Mouse (Mus musculus) forebrain, embryonic 16.5 days (tissue): ENCODE measurements around the gene Gjd3. TPM values are rescaled to one million over a fixed set of nuclear protein-coding genes. Genes with fewer than 3 reads are reported as not detected.

Experiments
- ATAC-seq: fragments of 200-750 bp; cut with Nextera tagmentation; 2 replicates; pipeline ENCODE4 v1.8.0; 2017; ENCODE audit warnings: mild to moderate bottlenecking, moderate library complexity
- H3K27ac ChIP-seq: fragments of 300-500 bp; sonication (generic); 2 replicates; pipeline ENCODE4 v1.5.1; 2014; ENCODE audit warnings: low read length, control low read depth
- H3K27me3 ChIP-seq: fragments of 300-500 bp; sonication (generic); replicated peaks from 2 replicates; pipeline ENCODE4 v1.6.1; 2014; ENCODE audit warnings: low read length; ENCODE audit not compliant: control insufficient read depth, insufficient read depth
- H3K36me3 ChIP-seq: fragments of 300-500 bp; sonication (generic); 2 replicates; pipeline ENCODE4 v1.6.1; 2014; ENCODE audit not compliant: control insufficient read depth, insufficient read depth
- H3K4me1 ChIP-seq: fragments of 300-500 bp; sonication (generic); replicated peaks from 2 replicates; pipeline ENCODE4 v1.6.1; 2014; ENCODE audit warnings: low read length; ENCODE audit not compliant: control insufficient read depth, insufficient read depth
- H3K4me2 ChIP-seq: fragments of 300-500 bp; sonication (generic); 2 replicates; pipeline ENCODE4 v1.6.1; 2014; ENCODE audit warnings: mild to moderate bottlenecking, low read length, control low read depth
- H3K4me3 ChIP-seq: fragments of 300-500 bp; sonication (generic); replicated peaks from 2 replicates; pipeline ENCODE4 v1.5.1; 2014; ENCODE audit warnings: mild to moderate bottlenecking, low read length, control low read depth
- H3K9ac ChIP-seq: fragments of 300-500 bp; sonication (generic); replicated peaks from 2 replicates; pipeline ENCODE4 v1.6.1; 2014; ENCODE audit warnings: low read depth, low read length, control low read depth
- H3K9me3 ChIP-seq: fragments of 300-500 bp; sonication (generic); 2 replicates; pipeline ENCODE4 v1.6.1; 2016; ENCODE audit warnings: low read length; ENCODE audit not compliant: control insufficient read depth
- WGBS: fragments of 180-500 bp; shearing (Covaris S2); extraction: QIAGEN DNeasy Blood & Tissue Kit; methylation state at CpG from one replicate; pipeline ENCODE4 v1.1.7; 2014; 5-methylcytosine and 5-hydroxymethylcytosine counted together
- polyA plus RNA-seq: library from polyadenylated mRNA; unstranded; fragments of >200 nt; fragmentation: Nextera tagmentation; extraction: Ambion mirVana; gene quantifications from 2 replicates; pipeline ENCODE4 v1.2.1, GENCODE M21; 2015

Gjd3 gene
- polyA plus RNA-seq, 1 experiment from 2014 or later, result 1.0 TPM

- no peak overlapping the region for H3K4me3 ChIP-seq
- no peak overlapping the region for H3K9ac ChIP-seq
- no peaks in the 10 kb centered on the region for H3K9me3 ChIP-seq
- peaks cover 52% of the 10 kb centered on the region for H3K4me1 ChIP-seq
- ATAC-seq, result no peak
- H3K36me3 ChIP-seq, result no peaks in the 10 kb centered on the region
- H3K4me2 ChIP-seq, result no peak overlapping the region
- H3K27me3 ChIP-seq, result no peaks in the 10 kb centered on the region
- 32% methylated on average over 14 of the region's 14 CpGs for WGBS
- peak overlapping the region; percentile 26; the same call in 1 of the 2 replicates for H3K27ac ChIP-seq
Observed at GRCm38 (mm10) chr11:98943741-98944461, 38.9 kb downstream of the Gjd3 start.

- no peak overlapping the region for H3K9ac ChIP-seq
- 46% methylated on average over 8 of the region's 8 CpGs for WGBS
- peaks cover 58% of the 10 kb centered on the region for H3K4me1 ChIP-seq
- H3K36me3 ChIP-seq, result no peaks in the 10 kb centered on the region
- no peak overlapping the region for H3K4me2 ChIP-seq
- no peaks in the 10 kb centered on the region for H3K9me3 ChIP-seq
- no peak overlapping the region for H3K4me3 ChIP-seq
- H3K27me3 ChIP-seq, result no peaks in the 10 kb centered on the region
- ATAC-seq, result no peak
- peak overlapping the region; percentile 86 for H3K27ac ChIP-seq
Observed at GRCm38 (mm10) chr11:98942923-98943641, 39.7 kb downstream of the Gjd3 start.

DNA sequence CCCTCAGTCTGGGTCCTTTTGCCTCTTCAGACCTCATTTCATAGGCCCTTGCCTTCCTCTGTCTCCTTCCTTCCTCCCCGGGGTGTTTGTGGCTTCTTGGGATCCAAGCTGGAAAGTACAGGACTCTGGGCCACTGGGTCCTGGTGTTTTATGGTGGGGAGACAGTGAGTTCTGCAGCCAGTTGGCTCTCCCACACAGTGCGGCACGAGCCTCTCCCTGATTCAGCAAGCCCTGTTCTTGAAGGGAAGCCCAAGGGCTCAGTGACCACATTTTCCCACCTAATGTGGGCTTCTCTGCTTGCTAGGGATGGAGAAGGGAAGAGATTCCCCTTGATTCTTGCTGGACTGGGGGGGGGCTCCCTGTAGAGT is 40.3 kb downstream of the Gjd3 start:
- peak overlapping the region; percentile 65; the same call in 1 of the 2 replicates for H3K9ac ChIP-seq
- peak overlapping the region; percentile 54 for H3K4me3 ChIP-seq
- H3K27ac ChIP-seq, result peak overlapping the region; percentile 86
- no peak for ATAC-seq
- H3K4me2 ChIP-seq, result peak overlapping the region; percentile 90
- peaks cover 64% of the 10 kb centered on the region for H3K4me1 ChIP-seq
- no peaks in the 10 kb centered on the region for H3K27me3 ChIP-seq
- H3K9me3 ChIP-seq, result no peaks in the 10 kb centered on the region
- WGBS, result 60% methylated on average over 3 of the region's 3 CpGs
- no peaks in the 10 kb centered on the region for H3K36me3 ChIP-seq

- 1% methylated on average over 15 of the region's 15 CpGs for WGBS
- H3K4me1 ChIP-seq, result peaks cover 67% of the 10 kb centered on the region
- no peaks in the 10 kb centered on the region for H3K27me3 ChIP-seq
Observed at GRCm38 (mm10) chr11:98941826-98942550, 40.8 kb downstream of the Gjd3 start.

DNA sequence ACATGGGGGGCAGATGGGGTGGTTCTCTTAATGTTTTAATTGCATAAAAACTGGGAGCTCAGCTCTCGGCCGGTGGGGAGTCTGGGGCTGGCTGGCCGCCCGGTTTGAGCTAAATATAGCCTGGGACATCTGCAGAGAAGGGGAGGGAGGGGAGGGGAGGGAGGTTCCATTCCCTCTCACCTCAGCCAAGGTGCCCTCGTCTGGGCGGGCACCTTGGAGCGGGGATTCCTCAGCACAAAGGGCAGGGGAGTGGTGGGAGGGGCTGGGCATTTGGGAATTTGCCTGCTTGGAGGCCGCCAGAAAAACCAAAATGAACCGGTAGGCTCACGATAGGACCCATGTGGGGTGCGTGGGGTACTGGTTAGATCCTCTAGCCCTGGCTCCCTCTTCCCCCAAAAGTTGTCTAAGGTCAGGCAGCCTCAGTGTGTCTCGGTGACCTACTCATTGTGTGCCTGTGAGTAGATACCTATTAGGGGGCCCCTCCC is 41.4 kb downstream of the Gjd3 start:
- no peaks in the 10 kb centered on the region for H3K9me3 ChIP-seq
- peak overlapping the region; percentile 65 for H3K9ac ChIP-seq
- peak overlapping the region; percentile 54 for H3K4me3 ChIP-seq
- 0 out of 2 replicates have a peak, but pooled peaks have one; percentile 1 for ATAC-seq
- peaks cover 73% of the 10 kb centered on the region for H3K4me1 ChIP-seq
- H3K36me3 ChIP-seq, result no peaks in the 10 kb centered on the region
- peak overlapping the region; percentile 90 for H3K4me2 ChIP-seq
- no peaks in the 10 kb centered on the region for H3K27me3 ChIP-seq
- WGBS, result 2% methylated on average over 12 of the region's 12 CpGs
- H3K27ac ChIP-seq, result peak overlapping the region; percentile 86

More at GRCm38 (mm10) chr11:98941826-98942550, 40.8 kb downstream of the Gjd3 start:
- peak; percentile 57 for ATAC-seq
- Histone ChIP-seq H3K9me3 (no peaks in the 10 kb centered on the region), H3K27ac (peak overlapping the region; percentile 86), H3K4me2 (peak overlapping the region; percentile 90), H3K9ac (peak overlapping the region; percentile 65), H3K36me3 (no peaks in the 10 kb centered on the region), H3K4me3 (peak overlapping the region; percentile 54)

DNA sequence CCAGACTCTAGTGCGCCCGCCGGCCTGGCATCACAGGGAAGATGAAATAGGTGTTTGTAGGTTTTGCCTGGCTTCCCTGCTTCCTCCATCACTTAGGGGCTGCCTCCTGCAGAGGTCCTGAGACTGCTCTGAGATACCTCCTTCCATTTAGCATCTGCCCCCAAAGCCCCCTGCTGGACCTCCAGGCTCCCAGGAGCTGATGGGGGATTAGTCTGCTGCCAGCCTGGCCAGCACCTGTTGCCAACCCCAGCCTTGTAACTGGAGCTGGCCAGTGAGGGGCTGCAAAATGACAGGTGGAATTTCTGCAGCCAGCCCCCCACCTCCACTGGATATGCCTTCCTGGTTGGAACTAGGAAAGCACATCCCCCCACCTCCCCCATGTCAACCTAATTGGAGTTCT is 42.0 kb downstream of the Gjd3 start:
- H3K4me3 ChIP-seq, result no peak overlapping the region; the same call in 1 of the 2 replicates
- H3K4me1 ChIP-seq, result peaks cover 79% of the 10 kb centered on the region
- H3K27ac ChIP-seq, result peak overlapping the region; percentile 86
- 26% methylated on average over 3 of the region's 3 CpGs for WGBS
- ATAC-seq, result no peak
- H3K27me3 ChIP-seq, result peaks cover 6% of the 10 kb centered on the region; the same call in 1 of the 2 replicates
- no peak overlapping the region for H3K9ac ChIP-seq
- no peaks in the 10 kb centered on the region for H3K9me3 ChIP-seq
- peak overlapping the region; percentile 90 for H3K4me2 ChIP-seq
- H3K36me3 ChIP-seq, result no peaks in the 10 kb centered on the region

DNA sequence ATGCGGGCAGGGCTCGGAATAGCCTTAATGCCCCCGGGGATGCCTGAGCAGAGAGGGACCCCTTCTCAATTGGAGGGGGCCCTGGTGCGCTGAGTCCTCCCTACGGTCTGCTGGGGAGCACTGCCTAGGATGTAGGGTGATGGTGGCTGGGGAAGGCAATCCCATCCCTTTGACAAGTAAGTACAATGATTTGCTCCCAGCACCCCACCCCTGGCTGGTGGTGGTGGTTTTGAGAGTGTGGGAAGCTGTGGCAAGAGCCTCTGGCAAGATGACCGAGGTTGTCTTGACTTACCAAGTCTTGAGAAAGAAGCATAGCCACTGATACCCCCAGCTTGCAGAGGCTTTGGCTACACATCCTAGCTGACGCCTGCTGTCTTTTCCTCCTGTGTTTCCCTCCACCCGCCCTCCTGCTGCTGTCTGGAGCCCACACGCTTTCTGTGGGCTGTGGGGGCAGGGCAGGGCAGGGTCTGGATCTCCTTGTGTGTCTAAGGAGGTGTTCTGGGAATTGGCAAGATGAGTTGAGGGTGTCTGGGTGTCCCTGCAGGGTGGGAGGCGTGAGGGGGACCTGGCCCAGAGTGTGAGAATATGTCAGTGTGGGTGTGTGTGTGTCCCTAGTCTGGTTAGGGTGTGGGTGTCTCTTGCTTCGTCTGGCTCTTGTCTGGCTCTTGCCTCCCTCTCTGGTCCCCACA is 42.7 kb downstream of the Gjd3 start:
- Histone ChIP-seq H3K27me3 (peaks cover 9% of the 10 kb centered on the region; the same call in 1 of the 2 replicates), H3K27ac (no peak overlapping the region), H3K9ac (no peak overlapping the region), H3K9me3 (no peaks in the 10 kb centered on the region), H3K36me3 (no peaks in the 10 kb centered on the region), H3K4me3 (no peak overlapping the region), H3K4me2 (no peak overlapping the region), H3K4me1 (peaks cover 79% of the 10 kb centered on the region)
- WGBS, result 51% methylated on average over 11 of the region's 11 CpGs
- no peak for ATAC-seq

GRCm38 (mm10) chr11:98939084-98939952 is 43.5 kb downstream of the Gjd3 start:
- H3K36me3 ChIP-seq, result no peaks in the 10 kb centered on the region
- no peaks in the 10 kb centered on the region for H3K9me3 ChIP-seq
- no peak for ATAC-seq
- WGBS, result 68% methylated on average over 15 of the region's 15 CpGs
- no peak overlapping the region for H3K9ac ChIP-seq
- H3K4me1 ChIP-seq, result peaks cover 73% of the 10 kb centered on the region
- H3K27ac ChIP-seq, result no peak overlapping the region
- no peak overlapping the region for H3K4me2 ChIP-seq
- peaks cover 9% of the 10 kb centered on the region; the same call in 1 of the 2 replicates for H3K27me3 ChIP-seq
- H3K4me3 ChIP-seq, result no peak overlapping the region
